Mouse (Mus musculus): ENCODE measurements at regions not wholly inside any gene's neighbourhood (a gene's known extent, or its start where the extent isn't known, plus 50 kb on each side); places are given as distances from the start of the nearest gene placed in this dataset.

- DNase-seq = no peak
Measured at GRCm38 (mm10) chr6:143547406-143547903, 380.4 kb downstream of the Etnk1 start.

- DNase-seq = no peak
Measured at GRCm38 (mm10) chr6:143554946-143555345, 387.9 kb downstream of the Etnk1 start.

GRCm38 (mm10) chr6:143558046-143558884 lies 391.2 kb downstream of the Etnk1 start:
- no peak for DNase-seq

- DNase-seq = no peak
Measured at GRCm38 (mm10) chr6:143559316-143559715, 392.3 kb downstream of the Etnk1 start.

- DNase-seq = no peak
Measured at GRCm38 (mm10) chr6:143561316-143562088, 394.5 kb downstream of the Etnk1 start.

- DNase-seq = no peak
Measured at GRCm38 (mm10) chr6:143571356-143572115, 404.5 kb downstream of the Etnk1 start.

- DNase-seq = no peak
Measured at GRCm38 (mm10) chr6:143579223-143579622, 412.2 kb downstream of the Etnk1 start.

GRCm38 (mm10) chr6:143589666-143590065 lies 422.6 kb downstream of the Etnk1 start:
- DNase-seq = no peak

- DNase-seq = no peak
Measured at GRCm38 (mm10) chr6:143590231-143590630, 423.2 kb downstream of the Etnk1 start.

- peak; percentile 10 for DNase-seq
Measured at GRCm38 (mm10) chr6:143592490-143592889, 425.5 kb downstream of the Etnk1 start.

GRCm38 (mm10) chr6:143595486-143595885 lies 428.5 kb downstream of the Etnk1 start:
- DNase-seq = no peak

- no peak for DNase-seq
Measured at GRCm38 (mm10) chr6:143597414-143597813, 430.4 kb downstream of the Etnk1 start.

- no peak for DNase-seq
Measured at GRCm38 (mm10) chr6:143598916-143599315, 431.9 kb downstream of the Etnk1 start.

GRCm38 (mm10) chr6:143609100-143609499 lies 442.1 kb downstream of the Etnk1 start:
- DNase-seq = no peak

GRCm38 (mm10) chr6:143612966-143613365 lies 445.9 kb downstream of the Etnk1 start:
- DNase-seq = no peak

- peak; percentile 12 for DNase-seq
Measured at GRCm38 (mm10) chr6:143614431-143614987, 447.5 kb downstream of the Etnk1 start.

- no peak for DNase-seq
Measured at GRCm38 (mm10) chr6:143615361-143615760, 448.3 kb downstream of the Etnk1 start.

- peak; percentile 5 for DNase-seq
Measured at GRCm38 (mm10) chr6:143616386-143616785, 449.4 kb downstream of the Etnk1 start.

- no peak for DNase-seq
Measured at GRCm38 (mm10) chr6:143618558-143618957, 451.5 kb downstream of the Etnk1 start.

- DNase-seq = no peak
Measured at GRCm38 (mm10) chr6:143620583-143620982, 453.6 kb downstream of the Etnk1 start.

- DNase-seq = no peak
Measured at GRCm38 (mm10) chr6:143622161-143622560, 455.1 kb downstream of the Etnk1 start.

GRCm38 (mm10) chr6:143624901-143625300 lies 457.9 kb downstream of the Etnk1 start:
- DNase-seq = no peak

- no peak for DNase-seq
Measured at GRCm38 (mm10) chr6:143631581-143631980, 464.6 kb downstream of the Etnk1 start.
